Mouse (Mus musculus): ENCODE data around the gene Klre1.
A peak's percentile ranks its signal among the peaks of the same experiment; 100 is the strongest.
"Not testable (repeated sequence)": the region's sequence is repeated elsewhere in the genome, so short reads cannot be mapped to it uniquely, and the experiment has no call there.

Gene Klre1

GRCm38 (mm10) chr6:129583014-129583413 lies 5.3 kb downstream of the Klre1 start:
- DNase-seq (ENCODE audit: low spot score): no peak

- DNase-seq (ENCODE audit: low spot score): peak; percentile 73
Observed at GRCm38 (mm10) chr6:129591508-129591907, 13.8 kb downstream of the Klre1 start, which contains the start of gene Klrd1. Klrd1 (plus strand) TSS chr6:129591782.

- DNase-seq (ENCODE audit: low spot score): peak; percentile 82
Observed at GRCm38 (mm10) chr6:129608372-129608771, 30.7 kb downstream of the Klre1 start.

- no peak for DNase-seq (ENCODE audit: low spot score)
Observed at GRCm38 (mm10) chr6:129623735-129624134, 46.0 kb downstream of the Klre1 start, which contains the start of gene Klrk1. Klrk1 (minus strand) TSS chr6:129623864.

- DNase-seq (ENCODE audit: low spot score): not testable (repeated sequence)
Observed at GRCm38 (mm10) chr6:129631046-129631445, 53.3 kb downstream of the Klre1 start.

Data from T-cell, adult 2 months (primary cell).